Mouse (Mus musculus) lung, embryonic 15.5 days (tissue): ENCODE results near the gene Klhl7. TPM values are rescaled to one million over a fixed set of nuclear protein-coding genes. Genes with fewer than 3 reads are reported as not detected.

Experiments used
- ATAC-seq: fragments of 200-750 bp; cut with Nextera tagmentation; 2 replicates; pipeline ENCODE4 v1.8.0; 2017; ENCODE audit warnings: moderate number of reproducible peaks, borderline replicate concordance; ENCODE audit not compliant: low FRiP score, low TSS enrichment; ENCODE audit errors: extremely low read depth
- H3K27ac ChIP-seq: fragments of 300-500 bp; sonication (generic); 2 replicates; pipeline ENCODE4 v1.5.1; 2015; ENCODE audit warnings: moderate library complexity, mild to moderate bottlenecking, inconsistent platforms
- H3K27me3 ChIP-seq: fragments of 300-500 bp; sonication (generic); 2 replicates; pipeline ENCODE4 v1.6.1; 2015; ENCODE audit warnings: inconsistent platforms
- H3K36me3 ChIP-seq: fragments of 300-500 bp; sonication (generic); 2 replicates; pipeline ENCODE4 v1.6.1; 2015; ENCODE audit warnings: inconsistent platforms
- H3K4me1 ChIP-seq: fragments of 300-500 bp; sonication (generic); 2 replicates; pipeline ENCODE4 v1.6.1; 2015; ENCODE audit warnings: inconsistent platforms
- H3K4me2 ChIP-seq: fragments of 300-500 bp; sonication (generic); 2 replicates; pipeline ENCODE4 v1.6.1; 2015; ENCODE audit warnings: inconsistent platforms, mild to moderate bottlenecking, moderate library complexity
- H3K4me3 ChIP-seq: fragments of 300-500 bp; sonication (generic); 2 replicates; pipeline ENCODE4 v1.5.1; 2015; ENCODE audit warnings: mild to moderate bottlenecking, inconsistent platforms
- H3K9ac ChIP-seq: fragments of 300-500 bp; sonication (generic); 2 replicates; pipeline ENCODE4 v1.6.1; 2015; ENCODE audit warnings: inconsistent platforms
- H3K9me3 ChIP-seq: fragments of 300-500 bp; sonication (generic); 2 replicates; pipeline ENCODE4 v1.6.1; 2016; ENCODE audit warnings: inconsistent platforms
- WGBS: fragments of 180-500 bp; shearing (Covaris S2); methylation state at CpG from one replicate; pipeline ENCODE4 v1.1.7; 2015; 5-methylcytosine and 5-hydroxymethylcytosine counted together
- polyA plus RNA-seq: library from polyadenylated mRNA; unstranded; fragments of >200 nt; fragmentation: Nextera tagmentation; extraction: Ambion mirVana; gene quantifications from 2 replicates; pipeline ENCODE4 v1.2.1, GENCODE M21; 2015

Klhl7 gene
- polyA plus RNA-seq, 1 experiment from 2014 or later = 46.6 TPM

- Histone ChIP-seq H3K9ac (no peak overlapping the region), H3K4me3 (peak overlapping the region; percentile 31), H3K36me3 (no peaks in the 10 kb centered on the region), H3K9me3 (no peaks in the 10 kb centered on the region), H3K4me1 (0 out of 2 replicates have a peak, but pooled peaks cover 9% of the 10 kb centered on the region), H3K27me3 (no peaks in the 10 kb centered on the region), H3K4me2 (peak overlapping the region; percentile 51), H3K27ac (no peak overlapping the region)
- WGBS = under 1% methylated on average over 15 of the region's 15 CpGs
- peak; percentile 74; the same call in 1 of the 2 replicates for ATAC-seq
Observed at GRCm38 (mm10) chr5:24076986-24077718, 23.3 kb upstream of the Klhl7 start.

DNA sequence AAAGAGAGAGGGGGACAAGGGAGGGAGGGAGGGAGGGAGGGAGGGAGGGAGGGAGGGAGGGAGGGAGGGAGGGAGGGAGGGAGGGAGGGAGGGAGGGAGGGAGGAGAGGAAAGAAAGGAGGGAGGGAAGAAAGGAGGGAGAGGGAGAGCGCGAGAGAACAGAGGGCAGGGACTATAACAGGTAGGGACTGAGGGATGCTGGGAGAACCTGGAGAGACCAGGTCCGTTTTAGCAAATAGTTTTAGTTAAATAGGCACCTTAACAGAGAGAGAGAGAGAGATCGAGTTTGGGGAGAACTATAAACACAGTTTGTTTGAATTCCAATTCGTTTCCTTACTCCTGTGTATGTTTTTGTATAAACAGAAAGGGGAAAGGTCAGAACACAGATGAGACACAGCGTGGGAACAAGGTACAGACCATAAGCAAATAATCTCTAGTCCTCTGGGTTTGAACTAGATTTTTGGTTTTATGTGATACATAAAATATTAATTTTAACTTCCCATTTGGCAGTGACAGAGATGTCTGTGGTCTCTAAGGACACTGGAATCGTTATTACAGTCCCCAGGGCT lies 22.6 kb upstream of the Klhl7 start:
- no peaks in the 10 kb centered on the region for H3K36me3 ChIP-seq
- no peak overlapping the region for H3K9ac ChIP-seq
- H3K27ac ChIP-seq = no peak overlapping the region
- H3K4me2 ChIP-seq = peak overlapping the region; percentile 51
- no peaks in the 10 kb centered on the region for H3K27me3 ChIP-seq
- H3K4me1 ChIP-seq = 0 out of 2 replicates have a peak, but pooled peaks cover 9% of the 10 kb centered on the region
- H3K4me3 ChIP-seq = peak overlapping the region; percentile 31
- no peak for ATAC-seq
- WGBS = 6% methylated on average over 7 of the region's 7 CpGs
- H3K9me3 ChIP-seq = no peaks in the 10 kb centered on the region

DNA sequence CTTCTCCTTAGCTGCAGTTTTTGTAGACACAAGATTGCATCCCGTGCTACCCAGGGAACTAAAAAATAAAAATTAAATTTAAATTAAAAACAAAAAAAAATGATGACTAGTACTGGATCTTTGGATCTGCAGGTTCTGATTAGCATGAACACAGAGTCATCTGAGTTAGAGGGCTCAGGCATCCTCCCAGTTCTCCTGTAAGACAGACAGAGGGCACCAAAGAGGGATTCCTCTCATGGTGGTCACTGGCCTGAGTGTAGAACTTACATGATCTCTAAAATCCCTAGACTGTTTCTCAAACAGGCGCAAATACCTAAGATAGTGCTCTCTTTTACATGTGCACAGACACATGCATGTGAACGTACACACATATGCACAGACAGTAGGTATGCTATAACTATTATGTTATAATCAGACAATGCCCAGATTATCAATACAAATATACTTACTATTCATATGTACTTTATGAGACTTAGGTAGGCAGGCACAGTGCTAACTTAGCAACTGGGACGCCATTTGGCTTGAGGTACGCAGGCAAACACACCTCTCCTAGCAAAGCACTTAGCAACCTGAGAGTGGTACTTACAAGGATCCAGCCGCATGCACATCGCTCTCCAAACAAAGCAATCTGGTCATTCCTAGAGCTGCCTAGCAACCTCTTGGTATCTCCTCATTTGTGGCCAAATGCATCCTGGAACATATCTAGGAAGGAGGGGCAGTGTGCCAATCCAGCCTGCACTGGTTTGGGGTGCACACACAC lies 21.8 kb upstream of the Klhl7 start:
- ATAC-seq = 0 out of 2 replicates have a peak, but pooled peaks have one; percentile 39
- no peak overlapping the region for H3K9ac ChIP-seq
- WGBS = 66% methylated on average over 7 of the region's 7 CpGs
- H3K4me1 ChIP-seq = 0 out of 2 replicates have a peak, but pooled peaks cover 9% of the 10 kb centered on the region
- H3K27ac ChIP-seq = no peak overlapping the region
- H3K4me3 ChIP-seq = no peak overlapping the region
- H3K27me3 ChIP-seq = no peaks in the 10 kb centered on the region
- H3K36me3 ChIP-seq = no peaks in the 10 kb centered on the region
- H3K4me2 ChIP-seq = no peak overlapping the region
- no peaks in the 10 kb centered on the region for H3K9me3 ChIP-seq

GRCm38 (mm10) chr5:24080826-24081225 lies 19.6 kb upstream of the Klhl7 start:
- Histone ChIP-seq H3K4me2 (no peak overlapping the region), H3K9ac (no peak overlapping the region), H3K27ac (no peak overlapping the region), H3K36me3 (no peaks in the 10 kb centered on the region), H3K4me1 (0 out of 2 replicates have a peak, but pooled peaks cover 9% of the 10 kb centered on the region), H3K9me3 (no peaks in the 10 kb centered on the region), H3K4me3 (no peak overlapping the region), H3K27me3 (no peaks in the 10 kb centered on the region)
- no peak for ATAC-seq
- WGBS = 23% methylated on average over 6 of the region's 6 CpGs

DNA sequence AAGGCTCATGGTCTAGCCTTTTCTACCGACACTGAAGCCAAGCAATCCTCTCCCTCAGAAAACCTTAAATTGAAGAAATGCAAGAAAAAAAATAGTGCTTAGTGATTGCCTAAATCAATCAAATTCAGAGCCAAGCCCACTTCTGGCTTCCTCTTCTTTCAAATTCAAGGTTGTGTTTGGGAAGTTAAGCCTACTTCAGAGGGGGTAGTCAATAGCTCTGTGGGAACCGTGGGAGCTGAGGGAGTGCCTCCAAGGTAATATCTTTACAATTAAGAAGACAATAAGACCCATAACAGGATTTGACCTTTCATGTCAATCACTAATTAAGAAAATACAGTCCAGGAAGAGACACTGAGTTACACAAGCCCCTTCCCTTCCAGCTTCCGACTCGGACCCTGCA lies 15.6 kb upstream of the Klhl7 start:
- no peaks in the 10 kb centered on the region for H3K36me3 ChIP-seq
- no peaks in the 10 kb centered on the region for H3K4me1 ChIP-seq
- no peaks in the 10 kb centered on the region for H3K9me3 ChIP-seq
- no peak overlapping the region for H3K27ac ChIP-seq
- H3K9ac ChIP-seq = no peak overlapping the region
- ATAC-seq = no peak
- WGBS = 81% methylated on average over 4 of the region's 4 CpGs
- H3K4me2 ChIP-seq = no peak overlapping the region
- no peak overlapping the region for H3K4me3 ChIP-seq
- no peaks in the 10 kb centered on the region for H3K27me3 ChIP-seq

- Histone ChIP-seq H3K4me2 (no peak overlapping the region), H3K36me3 (no peaks in the 10 kb centered on the region), H3K4me3 (no peak overlapping the region), H3K9ac (no peak overlapping the region), H3K27ac (no peak overlapping the region), H3K9me3 (no peaks in the 10 kb centered on the region), H3K27me3 (no peaks in the 10 kb centered on the region), H3K4me1 (no peaks in the 10 kb centered on the region)
- WGBS = 80% methylated on average over 16 of the region's 16 CpGs
- no peak for ATAC-seq
Observed at GRCm38 (mm10) chr5:24086241-24086640, 14.2 kb upstream of the Klhl7 start.

DNA sequence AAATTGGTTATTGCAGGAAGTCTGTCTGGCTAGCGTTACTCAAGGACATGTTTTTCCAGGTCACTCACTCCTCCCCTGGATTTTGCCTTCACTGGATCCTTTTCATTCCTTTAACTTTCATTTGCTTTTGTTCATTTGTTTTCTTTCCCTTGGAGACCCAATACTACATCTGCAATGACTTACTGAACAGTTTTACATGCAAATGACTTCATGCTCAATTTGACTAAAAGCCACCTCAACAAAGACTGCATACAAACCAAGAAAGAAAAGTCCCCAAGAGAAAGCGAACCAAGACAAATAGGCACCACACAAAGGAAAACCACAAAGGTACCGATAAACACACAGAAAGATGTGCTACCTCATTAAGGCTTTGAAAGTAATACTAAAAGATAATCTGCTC lies 13.5 kb upstream of the Klhl7 start:
- no peak for ATAC-seq
- Histone ChIP-seq H3K27ac (no peak overlapping the region), H3K9ac (no peak overlapping the region), H3K27me3 (no peaks in the 10 kb centered on the region), H3K9me3 (no peaks in the 10 kb centered on the region), H3K4me2 (no peak overlapping the region), H3K4me3 (no peak overlapping the region), H3K4me1 (no peaks in the 10 kb centered on the region), H3K36me3 (no peaks in the 10 kb centered on the region)
- 82% methylated on average over 3 of the region's 3 CpGs for WGBS

DNA sequence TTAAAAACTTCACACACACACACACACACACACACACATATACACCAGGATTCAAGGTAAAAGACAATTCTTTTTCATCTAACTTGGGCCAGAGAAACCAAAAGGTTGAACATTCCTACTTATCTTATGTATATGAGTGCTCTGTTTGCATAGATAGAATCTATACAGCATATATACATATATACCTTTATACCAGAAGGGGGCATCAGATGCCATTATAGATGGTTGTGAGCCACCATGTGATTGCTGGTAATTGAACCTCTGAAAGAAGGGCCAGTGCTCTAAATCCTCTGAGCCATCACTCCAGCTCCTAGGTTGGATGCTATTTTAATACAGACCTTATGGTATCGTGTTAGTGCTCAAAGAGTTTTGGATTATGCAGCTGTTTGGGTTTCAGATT lies 12.0 kb upstream of the Klhl7 start:
- no peak for ATAC-seq
- WGBS = 80% methylated on average over 1 of the region's 1 CpGs
- H3K36me3 ChIP-seq = no peaks in the 10 kb centered on the region

DNA sequence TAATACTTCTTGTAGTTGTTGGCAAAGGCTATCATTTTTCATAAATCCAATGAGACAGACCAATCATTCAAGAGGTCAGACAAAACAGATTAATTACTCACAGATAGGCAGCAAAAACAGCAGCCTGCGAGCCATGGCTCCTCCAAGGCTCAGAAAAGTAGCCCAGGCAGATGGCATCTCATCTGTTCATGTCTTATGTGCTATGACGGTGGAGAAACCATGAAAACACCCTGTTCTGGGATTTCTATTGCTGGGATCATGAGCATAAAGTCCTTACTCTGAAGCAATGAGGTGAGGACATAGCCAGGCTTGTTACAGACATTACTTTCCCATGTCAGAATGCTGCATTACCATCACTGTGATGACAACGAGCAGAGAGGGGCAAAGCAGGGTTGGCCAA lies 7.9 kb upstream of the Klhl7 start:
- H3K9ac ChIP-seq = no peak overlapping the region
- H3K27me3 ChIP-seq = no peaks in the 10 kb centered on the region
- no peaks in the 10 kb centered on the region for H3K36me3 ChIP-seq
- no peak for ATAC-seq
- H3K27ac ChIP-seq = no peak overlapping the region
- no peaks in the 10 kb centered on the region for H3K9me3 ChIP-seq
- no peak overlapping the region for H3K4me2 ChIP-seq
- no peak overlapping the region for H3K4me3 ChIP-seq
- WGBS = 74% methylated on average over 3 of the region's 3 CpGs
- no peaks in the 10 kb centered on the region for H3K4me1 ChIP-seq

More for the DNA sequence above, 12.0 kb upstream of the Klhl7 start:
- no peaks in the 10 kb centered on the region for H3K4me1 ChIP-seq
- no peak overlapping the region for H3K4me2 ChIP-seq
- H3K27me3 ChIP-seq = no peaks in the 10 kb centered on the region
- H3K9me3 ChIP-seq = no peaks in the 10 kb centered on the region
- H3K27ac ChIP-seq = no peak overlapping the region
- no peak overlapping the region for H3K4me3 ChIP-seq
- H3K9ac ChIP-seq = no peak overlapping the region

DNA sequence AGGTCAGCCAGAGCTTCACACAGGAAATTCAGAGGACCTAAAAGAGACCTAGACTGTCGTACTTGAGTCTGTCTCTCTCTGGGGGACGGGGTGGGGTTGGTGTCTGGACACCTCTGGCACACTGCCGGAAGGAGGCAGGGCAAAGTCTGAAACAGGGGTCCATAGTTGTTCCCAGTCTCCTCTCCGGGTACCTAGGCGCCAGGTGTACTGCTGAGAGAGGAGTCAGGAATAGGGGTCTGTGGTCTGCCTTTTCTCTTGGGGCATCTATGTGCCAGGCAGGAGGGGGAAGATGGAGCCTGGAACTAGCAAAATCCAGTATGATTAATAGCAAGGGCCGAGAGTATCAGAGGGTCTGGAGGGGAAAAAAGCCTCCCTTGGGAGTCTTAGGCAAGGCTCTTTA lies 5.0 kb upstream of the Klhl7 start:
- Histone ChIP-seq H3K27ac (no peak overlapping the region), H3K36me3 (no peaks in the 10 kb centered on the region), H3K4me3 (no peak overlapping the region), H3K9ac (no peak overlapping the region), H3K9me3 (no peaks in the 10 kb centered on the region), H3K4me2 (no peak overlapping the region), H3K4me1 (no peaks in the 10 kb centered on the region), H3K27me3 (no peaks in the 10 kb centered on the region)
- no peak for ATAC-seq
- 74% methylated on average over 6 of the region's 6 CpGs for WGBS

DNA sequence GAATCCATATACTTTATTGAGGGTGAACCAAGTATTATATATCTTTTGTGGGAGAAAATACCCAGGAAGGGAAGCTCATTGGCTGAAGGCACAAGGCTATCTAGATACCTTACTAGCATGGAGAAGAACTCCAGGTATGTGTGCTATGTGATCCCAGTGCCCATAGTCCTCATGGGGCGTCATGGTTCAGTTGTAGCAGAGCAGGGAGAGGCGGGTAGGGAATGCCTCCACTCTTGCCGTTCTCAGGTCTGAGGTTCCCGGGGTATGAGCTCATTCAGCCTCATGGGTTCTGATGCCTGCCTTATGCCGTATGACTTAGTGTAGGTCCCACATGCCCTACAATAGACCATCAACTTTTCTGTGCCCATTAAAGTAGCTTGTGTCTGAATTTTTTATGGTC lies 4.5 kb upstream of the Klhl7 start:
- Histone ChIP-seq H3K27ac (no peak overlapping the region), H3K9me3 (no peaks in the 10 kb centered on the region), H3K4me1 (no peaks in the 10 kb centered on the region), H3K27me3 (no peaks in the 10 kb centered on the region), H3K4me2 (no peak overlapping the region), H3K36me3 (no peaks in the 10 kb centered on the region), H3K9ac (no peak overlapping the region), H3K4me3 (no peak overlapping the region)
- 57% methylated on average over 5 of the region's 5 CpGs for WGBS
- ATAC-seq = no peak

GRCm38 (mm10) chr5:24100810-24101311 lies 456 bp downstream of the Klhl7 start:
- ATAC-seq = peak; percentile 89
- under 1% methylated on average over 33 of the region's 46 CpGs for WGBS
- Histone ChIP-seq H3K4me2 (peak overlapping the region; percentile 71), H3K27ac (peak overlapping the region; percentile 80), H3K36me3 (no peaks in the 10 kb centered on the region), H3K4me3 (peak overlapping the region; percentile 67), H3K4me1 (0 out of 2 replicates have a peak, but pooled peaks cover 6% of the 10 kb centered on the region), H3K9me3 (no peaks in the 10 kb centered on the region), H3K9ac (peak overlapping the region; percentile 72), H3K27me3 (no peaks in the 10 kb centered on the region)
